Mouse (Mus musculus) C2C12 (cell line): Measurements from ENCODE around the gene Usp36. TPM values are rescaled to one million over a fixed set of nuclear protein-coding genes. Genes with fewer than 3 reads are reported as not detected.
"Not testable (repeated sequence)": the region's sequence is repeated elsewhere in the genome, so short reads cannot be mapped to it uniquely, and the experiment has no call there.

ENCODE experiments used
- H3K27me3 ChIP-seq: one replicate; pipeline ENCODE4 v1.6.1; 2011; ENCODE audit not compliant: control insufficient read depth, insufficient read depth, insufficient read length
- H3K36me3 ChIP-seq: one replicate; pipeline ENCODE4 v1.6.1; 2011; ENCODE audit not compliant: control insufficient read depth, insufficient read depth
- H3K4me3 ChIP-seq: one replicate; pipeline ENCODE4 v1.5.1; 2011; ENCODE audit warnings: mild to moderate bottlenecking, control low read depth; ENCODE audit not compliant: poor library complexity, insufficient read depth, severe bottlenecking
- H3K79me2 ChIP-seq: one replicate; pipeline ENCODE4 v1.6.1; 2011; ENCODE audit not compliant: control insufficient read depth, insufficient read depth
- H3K79me3 ChIP-seq: one replicate; pipeline ENCODE4 v1.6.1; 2011; ENCODE audit warnings: low read depth, control low read depth
- H3ac ChIP-seq: one replicate; pipeline ENCODE3; 2011; ENCODE audit warnings: low read depth; ENCODE audit not compliant: control insufficient read depth, insufficient read length
- CEBPB ChIP-seq: IDR thresholded peaks from one replicate; pipeline ENCODE4 v1.6.1; 2011; ENCODE audit warnings: low read depth, mild to moderate bottlenecking, control low read depth, moderate library complexity
- CTCF ChIP-seq: IDR thresholded peaks from one replicate; pipeline ENCODE4 v1.5.1; 2011; ENCODE audit not compliant: control insufficient read depth, insufficient read depth, insufficient read length
- FOSL1 ChIP-seq: IDR thresholded peaks from one replicate; pipeline ENCODE4 v1.8.0; 2011; ENCODE audit warnings: mild to moderate bottlenecking, low read length; ENCODE audit not compliant: poor library complexity, insufficient read depth, severe bottlenecking
- MAX ChIP-seq: IDR thresholded peaks from one replicate; pipeline ENCODE4 v1.6.1; 2011; ENCODE audit warnings: mild to moderate bottlenecking, control low read depth
- MYOD1 ChIP-seq: IDR thresholded peaks from one replicate; pipeline ENCODE4 v1.6.1; 2011; ENCODE audit warnings: low read depth; ENCODE audit not compliant: control insufficient read depth, insufficient read length
- MYOG ChIP-seq: IDR thresholded peaks from one replicate; pipeline ENCODE4 v1.6.1; 2011; ENCODE audit not compliant: control insufficient read depth, insufficient read length; ENCODE audit errors: extremely low read depth
- USF1 ChIP-seq: IDR thresholded peaks from one replicate; pipeline ENCODE4 v1.6.1; 2011; ENCODE audit warnings: low read depth, mild to moderate bottlenecking, control low read depth, moderate library complexity
- polyA plus RNA-seq: library from polyadenylated mRNA; unstranded; fragments of >200 nt; fragmentation: generic; extraction: Trizol; gene quantifications from one replicate; pipeline ENCODE4 v1.2.1, GENCODE M21; 2012; ENCODE audit warnings: missing spikeins

Gene Usp36
- polyA plus RNA-seq, 1 experiment: 14.8 TPM

DNA sequence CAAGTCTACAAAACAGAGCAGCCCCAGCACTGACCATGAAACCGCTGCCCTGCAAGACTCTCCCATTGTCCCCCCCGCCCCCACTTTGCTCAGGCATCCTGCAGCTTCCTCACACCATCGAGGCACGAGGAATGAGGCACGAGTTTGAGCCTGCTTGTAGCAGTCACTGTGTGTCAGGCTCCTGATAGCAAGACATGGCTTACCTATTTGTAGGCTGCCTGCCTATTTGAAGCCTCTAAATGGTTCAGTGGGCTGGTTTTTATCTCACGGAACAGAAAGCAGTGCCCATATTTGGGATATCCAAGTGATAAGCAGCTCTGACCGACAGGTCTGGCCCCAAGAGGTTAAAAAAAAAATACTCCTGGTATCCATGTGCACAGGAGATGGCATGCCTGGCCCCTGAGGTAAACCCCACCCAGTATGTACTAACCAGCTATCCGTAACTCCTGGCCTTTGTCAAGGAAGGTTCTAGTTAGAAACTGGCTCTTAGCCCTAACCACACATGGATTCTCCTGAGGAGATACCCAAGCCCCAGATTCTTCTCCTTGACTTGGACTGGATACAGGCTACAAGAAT is 26.3 kb upstream of the Usp36 start:
- Histone ChIP-seq H3ac (no peak overlapping the region), H3K36me3 (peaks cover 97% of the 10 kb centered on the region), H3K4me3 (no peak overlapping the region), H3K79me2 (peaks cover 16% of the 10 kb centered on the region), H3K27me3 (no peaks in the 10 kb centered on the region), H3K79me3 (peaks cover 11% of the 10 kb centered on the region)
- TF ChIP-seq CTCF: no peak
- TF ChIP-seq USF1: no peak
- TF ChIP-seq CEBPB: no peak
- TF ChIP-seq MAX: no peak
- TF ChIP-seq MYOG: no peak
- no peak for TF ChIP-seq FOSL1

DNA sequence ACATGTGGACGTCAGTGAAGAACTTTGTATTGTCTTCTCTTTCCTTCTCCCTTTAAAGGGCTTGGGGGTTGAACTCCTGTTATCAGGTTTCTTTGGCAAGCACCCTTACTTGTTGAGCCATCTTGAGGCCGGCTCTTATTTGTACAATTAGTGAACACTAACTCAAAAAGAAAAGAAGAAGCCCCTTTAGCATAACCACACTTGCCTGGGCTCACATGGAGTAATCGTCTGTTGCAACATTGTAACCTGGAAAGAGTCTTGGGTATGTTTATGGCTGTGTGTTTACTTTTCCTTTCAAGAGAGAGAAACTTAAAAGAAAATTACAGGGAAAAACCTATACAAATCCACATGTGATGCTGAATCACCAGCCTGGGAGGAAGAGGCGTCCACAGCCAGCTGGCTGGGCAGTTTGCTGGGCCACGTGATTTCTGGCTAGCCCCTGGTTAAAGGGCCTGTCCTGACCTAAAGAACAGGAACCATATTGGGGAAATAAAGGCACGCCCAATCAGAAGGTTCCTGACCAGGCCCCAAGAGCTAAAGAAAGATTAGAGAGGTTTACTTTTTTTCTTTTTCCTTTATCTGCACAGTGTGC is 22.2 kb upstream of the Usp36 start:
- Histone ChIP-seq H3K79me2 (no peaks in the 10 kb centered on the region), H3ac (no peak overlapping the region), H3K79me3 (no peaks in the 10 kb centered on the region), H3K4me3 (no peak overlapping the region), H3K27me3 (no peaks in the 10 kb centered on the region), H3K36me3 (peaks cover 95% of the 10 kb centered on the region)
- TF ChIP-seq USF1: no peak
- TF ChIP-seq MAX: no peak
- TF ChIP-seq MYOG: no peak
- no peak for TF ChIP-seq CTCF
- TF ChIP-seq FOSL1: no peak
- TF ChIP-seq CEBPB: no peak
- TF ChIP-seq MYOD1: no peak

DNA sequence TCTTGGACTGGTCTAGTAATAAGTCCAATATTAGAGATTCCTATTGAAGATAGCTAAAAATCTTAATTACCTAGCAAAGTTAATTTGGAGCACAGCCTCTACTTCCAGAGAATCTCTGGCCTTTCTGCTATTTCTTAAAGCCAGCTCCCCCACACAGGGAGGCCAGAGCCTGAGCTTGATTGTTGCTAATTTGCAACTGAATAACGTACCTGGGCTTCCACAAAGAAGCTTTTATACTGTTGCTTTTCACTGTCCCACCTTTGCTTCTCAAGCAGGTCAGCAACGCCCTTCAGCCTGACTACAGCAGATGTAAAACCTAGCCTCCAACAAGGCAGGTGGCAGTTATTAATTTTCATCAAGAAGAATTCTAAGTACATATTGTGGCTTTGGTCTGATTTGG is 17.9 kb upstream of the Usp36 start:
- not testable (repeated sequence) for H3K79me2 ChIP-seq, H3ac ChIP-seq, H3K4me3 ChIP-seq, H3K27me3 ChIP-seq, H3K79me3 ChIP-seq
- peaks cover 93% of the 10 kb centered on the region for H3K36me3 ChIP-seq

DNA sequence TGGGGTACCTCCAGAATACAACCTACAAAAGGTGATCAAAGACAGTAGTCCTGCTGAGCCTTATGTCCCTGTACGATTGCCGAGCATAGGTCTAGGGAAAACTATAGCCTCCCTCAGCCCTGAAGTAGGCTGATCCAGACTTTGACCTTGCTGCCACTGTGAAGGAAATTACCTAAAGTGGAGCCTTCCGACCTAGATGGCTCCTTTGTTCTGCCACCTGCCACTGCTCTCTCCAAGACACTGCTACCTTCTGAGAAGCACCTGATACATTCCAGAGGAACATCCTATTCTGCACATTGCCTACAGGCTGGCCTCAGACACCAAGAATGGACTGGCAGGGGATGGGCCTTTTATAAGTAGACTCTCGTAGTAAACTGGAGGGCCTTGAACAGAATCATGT is 13.9 kb upstream of the Usp36 start:
- not testable (repeated sequence) for H3ac ChIP-seq, H3K79me2 ChIP-seq, H3K79me3 ChIP-seq, H3K27me3 ChIP-seq, H3K4me3 ChIP-seq
- peaks cover 89% of the 10 kb centered on the region for H3K36me3 ChIP-seq

DNA sequence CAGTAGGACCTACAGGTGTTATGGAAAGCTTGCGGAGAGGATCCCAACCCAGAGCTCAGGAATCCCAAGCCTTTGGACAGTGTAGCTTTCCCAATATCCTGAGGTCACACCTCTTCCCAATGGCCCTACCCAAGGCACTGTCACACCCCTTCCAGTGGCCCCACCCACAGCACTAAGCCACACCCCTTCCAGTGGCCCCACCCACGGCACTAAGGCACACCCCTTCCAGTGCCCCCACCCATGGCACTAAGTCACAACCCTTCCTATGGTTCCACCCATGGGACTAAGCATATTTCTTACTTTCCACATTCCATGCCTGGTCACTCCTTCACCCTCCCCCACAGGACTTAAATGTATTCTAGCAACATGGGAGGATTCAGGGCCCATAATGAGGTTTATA is 8.8 kb upstream of the Usp36 start:
- H3K36me3 ChIP-seq: peaks cover 62% of the 10 kb centered on the region
- no peak overlapping the region for H3K4me3 ChIP-seq
- H3K79me3 ChIP-seq: peaks cover 1% of the 10 kb centered on the region
- no peak overlapping the region for H3ac ChIP-seq
- no peaks in the 10 kb centered on the region for H3K79me2 ChIP-seq
- no peaks in the 10 kb centered on the region for H3K27me3 ChIP-seq
- TF ChIP-seq MYOG: no peak
- no peak for TF ChIP-seq CEBPB
- TF ChIP-seq MAX: no peak
- TF ChIP-seq USF1: no peak
- TF ChIP-seq CTCF: no peak
- TF ChIP-seq FOSL1: no peak
- no peak for TF ChIP-seq MYOD1

DNA sequence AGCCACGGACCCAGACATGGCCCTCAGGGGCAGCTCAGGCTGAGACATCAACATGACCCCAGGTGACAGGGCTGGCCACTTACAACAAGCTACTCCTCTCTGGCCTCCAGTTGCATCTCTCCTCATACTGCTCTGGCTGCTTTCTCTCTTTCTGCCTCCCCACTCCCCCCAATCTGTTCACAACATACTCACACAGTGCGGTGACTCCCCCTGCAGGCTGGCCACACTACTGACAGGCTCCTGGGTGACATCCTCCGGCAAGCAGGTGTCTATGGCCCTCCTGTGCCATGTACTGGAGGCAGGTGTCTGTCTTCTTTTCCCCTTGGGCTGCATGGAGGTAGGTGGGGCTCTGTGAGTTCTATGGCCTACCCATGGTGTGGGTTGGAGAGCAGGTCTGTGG is 7.9 kb upstream of the Usp36 start:
- no peak overlapping the region for H3ac ChIP-seq
- no peaks in the 10 kb centered on the region for H3K79me2 ChIP-seq
- no peak overlapping the region for H3K4me3 ChIP-seq
- H3K27me3 ChIP-seq: no peaks in the 10 kb centered on the region
- H3K36me3 ChIP-seq: peaks cover 60% of the 10 kb centered on the region
- H3K79me3 ChIP-seq: no peaks in the 10 kb centered on the region
- TF ChIP-seq CTCF (no peak), MYOG (no peak), CEBPB (no peak), USF1 (no peak), FOSL1 (no peak), MAX (no peak), MYOD1 (no peak)
